Mouse (Mus musculus) kidney, embryonic 14.5 days (tissue): ENCODE results near the gene Prnp. TPM values are rescaled to one million over a fixed set of nuclear protein-coding genes. Genes with fewer than 3 reads are reported as not detected.

ENCODE experiments used
- ATAC-seq: fragments of 200-750 bp; cut with Nextera tagmentation; 2 replicates; pipeline ENCODE4 v1.8.0; 2017; ENCODE audit warnings: moderate number of reproducible peaks, mild to moderate bottlenecking, moderate TSS enrichment, moderate library complexity; ENCODE audit not compliant: low FRiP score, low TSS enrichment
- H3K27ac ChIP-seq: fragments of 300-500 bp; sonication (generic); 2 replicates; pipeline ENCODE4 v1.5.1; 2014; ENCODE audit warnings: low read depth, mild to moderate bottlenecking, low read length, moderate library complexity, mixed read lengths
- H3K27me3 ChIP-seq: fragments of 300-500 bp; sonication (generic); 2 replicates; pipeline ENCODE4 v1.6.1; 2014; ENCODE audit warnings: mild to moderate bottlenecking, low read length; ENCODE audit not compliant: control insufficient read depth, insufficient read depth
- H3K36me3 ChIP-seq: fragments of 300-500 bp; sonication (generic); 2 replicates; pipeline ENCODE4 v1.6.1; 2014; ENCODE audit warnings: low read length, mixed read lengths; ENCODE audit not compliant: control insufficient read depth, insufficient read depth
- H3K4me1 ChIP-seq: fragments of 300-500 bp; sonication (generic); 2 replicates; pipeline ENCODE4 v1.6.1; 2014; ENCODE audit warnings: low read length, mixed read lengths; ENCODE audit not compliant: control insufficient read depth, insufficient read depth
- H3K4me2 ChIP-seq: fragments of 300-500 bp; sonication (generic); replicated peaks from 2 replicates; pipeline ENCODE4 v1.6.1; 2014; ENCODE audit warnings: low read depth, mild to moderate bottlenecking, low read length
- H3K4me3 ChIP-seq: fragments of 300-500 bp; sonication (generic); 2 replicates; pipeline ENCODE4 v1.5.1; 2014; ENCODE audit warnings: mild to moderate bottlenecking, low read length
- H3K9ac ChIP-seq: fragments of 300-500 bp; sonication (generic); 2 replicates; pipeline ENCODE4 v1.6.1; 2014; ENCODE audit warnings: low read depth, mild to moderate bottlenecking, low read length, moderate library complexity
- H3K9me3 ChIP-seq: fragments of 300-500 bp; sonication (generic); 2 replicates; pipeline ENCODE4 v1.6.1; 2016; ENCODE audit warnings: low read length; ENCODE audit not compliant: control insufficient read depth
- WGBS: fragments of 180-500 bp; shearing (Covaris S2); extraction: QIAGEN DNeasy Blood & Tissue Kit; methylation state at CpG from one replicate; pipeline ENCODE4 v1.1.7; 2014; 5-methylcytosine and 5-hydroxymethylcytosine counted together
- polyA plus RNA-seq: library from polyadenylated mRNA; unstranded; fragments of >200 nt; fragmentation: Nextera tagmentation; extraction: Ambion mirVana; gene quantifications from 2 replicates; pipeline ENCODE4 v1.2.1, GENCODE M21; 2014

The Prnp gene
- polyA plus RNA-seq, 1 experiment from 2014 or later, result 23.1 TPM

DNA sequence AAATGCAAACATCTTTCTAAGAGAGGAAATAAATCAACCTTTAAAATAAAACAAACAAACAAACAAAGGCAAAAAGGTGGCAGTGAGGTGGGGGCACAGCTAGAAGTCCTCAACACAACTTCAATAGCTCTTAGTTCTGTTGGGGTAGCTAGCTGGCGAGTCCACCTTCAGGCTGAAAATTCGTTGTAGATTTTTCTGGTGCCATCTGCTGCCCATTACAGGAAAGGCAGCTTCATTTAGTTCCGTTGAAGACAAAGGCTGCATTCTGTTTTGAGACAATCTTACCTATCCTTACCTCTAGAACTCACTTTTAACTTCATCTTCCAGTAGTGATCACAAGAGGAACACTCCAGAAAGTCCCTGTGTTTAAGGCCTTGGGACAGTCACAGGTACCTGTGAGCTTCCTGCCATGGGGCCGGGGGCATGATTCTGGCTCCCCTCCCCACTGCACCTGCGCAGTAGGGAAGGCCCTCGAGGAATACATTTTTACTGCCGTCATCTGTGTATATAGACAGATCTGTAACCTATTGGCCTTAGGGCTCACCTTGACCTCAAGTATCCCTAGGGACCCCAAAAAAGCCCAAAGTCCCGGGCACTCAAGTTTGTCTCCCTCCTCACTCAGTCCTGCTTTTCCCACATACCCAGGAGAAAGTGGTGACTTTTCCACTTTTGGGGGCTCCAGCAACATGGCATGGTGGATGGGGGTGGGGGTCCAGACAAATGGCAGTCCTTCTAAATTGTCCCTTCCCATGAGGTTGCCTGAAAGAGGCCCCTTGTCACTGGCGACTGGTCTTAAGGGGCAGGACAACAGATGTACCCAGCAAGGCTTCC is 40.3 kb downstream of the Prnp start:
- no peaks in the 10 kb centered on the region for H3K36me3 ChIP-seq
- no peaks in the 10 kb centered on the region for H3K9me3 ChIP-seq
- H3K27me3 ChIP-seq, result peaks cover 19% of the 10 kb centered on the region
- no peak overlapping the region for H3K27ac ChIP-seq
- H3K4me3 ChIP-seq, result no peak overlapping the region
- no peak for ATAC-seq
- WGBS, result 49% methylated on average over 9 of the region's 9 CpGs
- peaks cover 8% of the 10 kb centered on the region; the same call in 1 of the 2 replicates for H3K4me1 ChIP-seq
- no peak overlapping the region for H3K4me2 ChIP-seq
- 0 out of 2 replicates have a peak overlapping the region, but pooled peaks have one; percentile 23 for H3K9ac ChIP-seq

GRCm38 (mm10) chr2:131950598-131951095 is 40.9 kb downstream of the Prnp start, which contains the start of gene Prnd:
Gene Prnd (plus strand): TSS chr2:131950861.
- Histone ChIP-seq H3K27ac (no peak within 1 kb of the TSS), H3K9me3 (no peaks in the 10 kb centered on the region), H3K4me2 (0 out of 2 replicates have a peak within 1 kb of the TSS, but pooled peaks have one; percentile 10), H3K4me1 (peaks cover 8% of the 10 kb centered on the region; the same call in 1 of the 2 replicates), H3K36me3 (no peaks in the 10 kb centered on the region), H3K9ac (0 out of 2 replicates have a peak within 1 kb of the TSS, but pooled peaks have one; percentile 23), H3K27me3 (peaks cover 19% of the 10 kb centered on the region), H3K4me3 (no peak within 1 kb of the TSS)
- 6% methylated on average over 11 of the region's 11 CpGs for WGBS
- peak; percentile 43 for ATAC-seq

GRCm38 (mm10) chr2:131952456-131952855 is 42.7 kb downstream of the Prnp start:
- Histone ChIP-seq H3K4me2 (peak overlapping the region; percentile 46; the same call in 1 of the 2 replicates), H3K4me1 (peaks cover 8% of the 10 kb centered on the region; the same call in 1 of the 2 replicates), H3K9me3 (no peaks in the 10 kb centered on the region), H3K9ac (no peak overlapping the region), H3K36me3 (no peaks in the 10 kb centered on the region), H3K27ac (no peak overlapping the region), H3K4me3 (peak overlapping the region; percentile 19; the same call in 1 of the 2 replicates), H3K27me3 (peaks cover 19% of the 10 kb centered on the region)
- WGBS, result 34% methylated on average over 2 of the region's 2 CpGs
- no peak for ATAC-seq

- no peaks in the 10 kb centered on the region for H3K9me3 ChIP-seq
- no peaks in the 10 kb centered on the region for H3K36me3 ChIP-seq
- no peak overlapping the region; the same call in 1 of the 2 replicates for H3K9ac ChIP-seq
- no peak for ATAC-seq
- H3K4me1 ChIP-seq, result peaks cover 8% of the 10 kb centered on the region; the same call in 1 of the 2 replicates
- H3K27ac ChIP-seq, result no peak overlapping the region
- peaks cover 19% of the 10 kb centered on the region for H3K27me3 ChIP-seq
- peak overlapping the region; percentile 19 for H3K4me3 ChIP-seq
- 12% methylated on average over 29 of the region's 29 CpGs for WGBS
- peak overlapping the region; percentile 46 for H3K4me2 ChIP-seq
Observed at GRCm38 (mm10) chr2:131952961-131953538, 43.3 kb downstream of the Prnp start.

- Histone ChIP-seq H3K36me3 (no peaks in the 10 kb centered on the region), H3K27me3 (peaks cover 19% of the 10 kb centered on the region), H3K9me3 (no peaks in the 10 kb centered on the region), H3K9ac (no peak overlapping the region), H3K4me1 (peaks cover 8% of the 10 kb centered on the region; the same call in 1 of the 2 replicates), H3K4me2 (peak overlapping the region; percentile 46), H3K4me3 (no peak overlapping the region; the same call in 1 of the 2 replicates), H3K27ac (no peak overlapping the region)
- ATAC-seq, result no peak
- 85% methylated on average over 4 of the region's 4 CpGs for WGBS
Observed at GRCm38 (mm10) chr2:131953711-131954110, 44.0 kb downstream of the Prnp start.

DNA sequence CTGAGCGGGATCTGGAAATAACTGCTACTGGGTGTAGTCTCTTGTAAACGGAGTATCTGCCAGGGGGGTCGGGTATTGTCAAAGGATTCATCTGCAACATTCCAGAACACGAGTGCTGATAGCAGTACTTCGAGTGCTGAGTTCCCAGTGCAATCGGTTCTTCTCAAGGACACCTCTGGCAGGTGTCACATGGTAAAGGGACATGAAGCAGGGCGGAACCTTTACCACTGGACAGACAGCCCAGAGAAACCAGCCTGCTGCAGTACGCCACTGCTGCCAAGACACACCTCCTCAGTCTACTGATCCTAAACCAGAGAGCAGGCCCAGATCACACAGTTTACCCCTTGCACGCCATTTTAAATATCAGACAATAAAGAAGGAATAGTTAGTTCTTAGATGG is 45.1 kb downstream of the Prnp start:
- Histone ChIP-seq H3K4me2 (peak overlapping the region; percentile 40), H3K4me1 (peaks cover 8% of the 10 kb centered on the region; the same call in 1 of the 2 replicates), H3K36me3 (no peaks in the 10 kb centered on the region), H3K27ac (no peak overlapping the region), H3K27me3 (peaks cover 19% of the 10 kb centered on the region; the same call in 1 of the 2 replicates), H3K4me3 (no peak overlapping the region; the same call in 1 of the 2 replicates), H3K9me3 (no peaks in the 10 kb centered on the region), H3K9ac (no peak overlapping the region)
- ATAC-seq, result no peak
- 61% methylated on average over 9 of the region's 9 CpGs for WGBS

GRCm38 (mm10) chr2:131955264-131955663 is 45.5 kb downstream of the Prnp start:
- no peak overlapping the region for H3K27ac ChIP-seq
- H3K4me3 ChIP-seq, result peak overlapping the region; percentile 8; the same call in 1 of the 2 replicates
- H3K9me3 ChIP-seq, result no peaks in the 10 kb centered on the region
- H3K4me2 ChIP-seq, result peak overlapping the region; percentile 40
- H3K4me1 ChIP-seq, result peaks cover 7% of the 10 kb centered on the region; the same call in 1 of the 2 replicates
- peaks cover 19% of the 10 kb centered on the region; the same call in 1 of the 2 replicates for H3K27me3 ChIP-seq
- H3K9ac ChIP-seq, result no peak overlapping the region
- 5% methylated on average over 17 of the region's 17 CpGs for WGBS
- no peaks in the 10 kb centered on the region for H3K36me3 ChIP-seq
- no peak for ATAC-seq

- ATAC-seq, result no peak
- Histone ChIP-seq H3K27me3 (peaks cover 19% of the 10 kb centered on the region; the same call in 1 of the 2 replicates), H3K4me3 (no peak overlapping the region), H3K9ac (no peak overlapping the region), H3K27ac (no peak overlapping the region), H3K9me3 (no peaks in the 10 kb centered on the region), H3K4me1 (0 out of 2 replicates have a peak, but pooled peaks cover 3% of the 10 kb centered on the region), H3K36me3 (no peaks in the 10 kb centered on the region), H3K4me2 (no peak overlapping the region)
- WGBS, result 84% methylated on average over 7 of the region's 7 CpGs
Observed at GRCm38 (mm10) chr2:131956336-131957256, 46.9 kb downstream of the Prnp start.
